20 mouse cellular contexts compared by ENCODE assay signal in genomic region chr4:142908782-142909181, GRCm38 (mm10).
DNase-seq lines count a peak whose midpoint lies in the region; ATAC-seq lines count a peak whose summit lies in the region.
"Had no signal": no experiment of that assay in that cellular context is flagged by ENCODE, and none has a peak within 500 bp of the region (broad histone marks: within the 10 kb centered on the region; RNA-seq: fewer than 3 reads in every experiment).

No protein-coding gene starts in this region.

- no peaks in the 10 kb centered on the region for H3K9me3 ChIP-seq in forebrain, embryonic 15.5 days
- no peaks in the 10 kb centered on the region for H3K9me3 ChIP-seq in forebrain, embryonic 11.5 days (ENCODE audit: control insufficient read depth, low read length)
- no peaks in the 10 kb centered on the region for H3K9me3 ChIP-seq in hindbrain, embryonic 14.5 days (ENCODE audit: control insufficient read depth, low read length)
- H3K9me3 ChIP-seq in hindbrain, embryonic 12.5 days (replicated peaks): no peaks in the 10 kb centered on the region
- H3K9me3 ChIP-seq in midbrain, embryonic 13.5 days: no peaks in the 10 kb centered on the region
- H3K9me3 ChIP-seq in midbrain, embryonic 14.5 days (ENCODE audit: control insufficient read depth, low read length): no peaks in the 10 kb centered on the region
- H3K9me3 ChIP-seq: embryonic facial prominence, embryonic 10.5 days; embryonic facial prominence, embryonic 13.5 days; forebrain, embryonic 13.5 days had no signal

- peaks cover 7% of the 10 kb centered on the region for H3K4me1 ChIP-seq in forebrain, embryonic 15.5 days
- peaks cover 3% of the 10 kb centered on the region; the same call in 1 of the 2 replicates for H3K4me1 ChIP-seq in forebrain, embryonic 11.5 days (replicated peaks; ENCODE audit: control insufficient read depth, insufficient read depth, low read length)
- H3K4me1 ChIP-seq in hindbrain, embryonic 14.5 days (replicated peaks; ENCODE audit: control insufficient read depth, insufficient read depth, low read length): peaks cover 10% of the 10 kb centered on the region
- peaks cover 10% of the 10 kb centered on the region for H3K4me1 ChIP-seq in hindbrain, embryonic 12.5 days
- peaks cover 12% of the 10 kb centered on the region for H3K4me1 ChIP-seq in midbrain, embryonic 13.5 days (replicated peaks)
- H3K4me1 ChIP-seq in midbrain, embryonic 14.5 days (ENCODE audit: control insufficient read depth, insufficient read depth, low read length): peaks cover 7% of the 10 kb centered on the region

- no peak overlapping the region for H3K4me2 ChIP-seq in forebrain, embryonic 15.5 days (replicated peaks)
- no peak overlapping the region for H3K4me2 ChIP-seq in forebrain, embryonic 11.5 days (ENCODE audit: low read depth, low read length, severe bottlenecking)
- no peak overlapping the region for H3K4me2 ChIP-seq in hindbrain, embryonic 14.5 days (replicated peaks)
- no peak overlapping the region for H3K4me2 ChIP-seq in hindbrain, embryonic 12.5 days (replicated peaks)
- no peak overlapping the region for H3K4me2 ChIP-seq in midbrain, embryonic 13.5 days (replicated peaks)
- H3K4me2 ChIP-seq in midbrain, embryonic 14.5 days (ENCODE audit: low read length): no peak overlapping the region

- H3K27ac ChIP-seq in forebrain, embryonic 15.5 days (replicated peaks): no peak overlapping the region
- H3K27ac ChIP-seq in forebrain, embryonic 11.5 days (ENCODE audit: low read depth, low read length): no peak overlapping the region
- 0 out of 2 replicates have a peak overlapping the region, but pooled peaks have one; percentile 3 for H3K27ac ChIP-seq in hindbrain, embryonic 14.5 days
- H3K27ac ChIP-seq in hindbrain, embryonic 12.5 days: no peak overlapping the region
- H3K27ac ChIP-seq in midbrain, embryonic 13.5 days: 0 out of 2 replicates have a peak overlapping the region, but pooled peaks have one; percentile 48
- no peak overlapping the region for H3K27ac ChIP-seq in midbrain, embryonic 14.5 days (replicated peaks; ENCODE audit: low read depth, low read length)
- H3K27ac ChIP-seq: gastrocnemius, adult 2 months had no signal

- 27% methylated on average over 6 of the region's 6 CpGs for WGBS in forebrain, embryonic 15.5 days
- 40% methylated on average over 6 of the region's 6 CpGs for WGBS in forebrain, embryonic 11.5 days
- WGBS in hindbrain, embryonic 14.5 days: 55% methylated on average over 6 of the region's 6 CpGs
- WGBS in hindbrain, embryonic 12.5 days: 71% methylated on average over 6 of the region's 6 CpGs
- 59% methylated on average over 6 of the region's 6 CpGs for WGBS in midbrain, embryonic 13.5 days
- 65% methylated on average over 6 of the region's 6 CpGs for WGBS in midbrain, embryonic 14.5 days

- peak; percentile 28; the same call in 1 of the 2 replicates for ATAC-seq in forebrain, embryonic 15.5 days (replicated peaks)
- no peak for ATAC-seq in forebrain, embryonic 11.5 days (replicated peaks; ENCODE audit: low FRiP score)
- ATAC-seq in hindbrain, embryonic 14.5 days (ENCODE audit: low FRiP score): no peak
- ATAC-seq in hindbrain, embryonic 12.5 days (ENCODE audit: low FRiP score): no peak
- no peak for ATAC-seq in midbrain, embryonic 13.5 days
- no peak for ATAC-seq in midbrain, embryonic 14.5 days (ENCODE audit: low FRiP score, low TSS enrichment)
- ATAC-seq: activated CD4-positive, CD25-positive, alpha-beta regulatory T cell, adult 4 months had no signal

- H3K36me3 ChIP-seq in forebrain, embryonic 15.5 days: no peaks in the 10 kb centered on the region
- no peaks in the 10 kb centered on the region for H3K36me3 ChIP-seq in forebrain, embryonic 11.5 days (ENCODE audit: control insufficient read depth, insufficient read depth, low read length)
- no peaks in the 10 kb centered on the region for H3K36me3 ChIP-seq in hindbrain, embryonic 14.5 days (replicated peaks; ENCODE audit: control insufficient read depth, insufficient read depth)
- no peaks in the 10 kb centered on the region for H3K36me3 ChIP-seq in hindbrain, embryonic 12.5 days
- no peaks in the 10 kb centered on the region for H3K36me3 ChIP-seq in midbrain, embryonic 13.5 days
- H3K36me3 ChIP-seq in midbrain, embryonic 14.5 days (ENCODE audit: control insufficient read depth, insufficient read depth, low read length): no peaks in the 10 kb centered on the region
- H3K36me3 ChIP-seq: embryonic facial prominence, embryonic 10.5 days; embryonic facial prominence, embryonic 13.5 days had no signal

- no peaks in the 10 kb centered on the region for H3K27me3 ChIP-seq in forebrain, embryonic 15.5 days
- no peaks in the 10 kb centered on the region for H3K27me3 ChIP-seq in forebrain, embryonic 11.5 days (ENCODE audit: control insufficient read depth, insufficient read depth, low read length)
- no peaks in the 10 kb centered on the region for H3K27me3 ChIP-seq in hindbrain, embryonic 14.5 days (ENCODE audit: control insufficient read depth, insufficient read depth, low read length)
- H3K27me3 ChIP-seq in hindbrain, embryonic 12.5 days: no peaks in the 10 kb centered on the region
- no peaks in the 10 kb centered on the region for H3K27me3 ChIP-seq in midbrain, embryonic 13.5 days
- H3K27me3 ChIP-seq in midbrain, embryonic 14.5 days (ENCODE audit: control insufficient read depth, insufficient read depth, low read length): no peaks in the 10 kb centered on the region
- H3K27me3 ChIP-seq: embryonic facial prominence, embryonic 13.5 days; forebrain, embryonic 13.5 days had no signal

- H3K4me3 ChIP-seq in forebrain, embryonic 15.5 days: no peak overlapping the region
- H3K4me3 ChIP-seq in forebrain, embryonic 11.5 days (ENCODE audit: low read depth, low read length): no peak overlapping the region
- H3K4me3 ChIP-seq in hindbrain, embryonic 14.5 days (replicated peaks; ENCODE audit: low read length): no peak overlapping the region
- H3K4me3 ChIP-seq in hindbrain, embryonic 12.5 days: no peak overlapping the region
- H3K4me3 ChIP-seq in midbrain, embryonic 13.5 days (replicated peaks): no peak overlapping the region
- H3K4me3 ChIP-seq in midbrain, embryonic 14.5 days (replicated peaks; ENCODE audit: low read depth, low read length): no peak overlapping the region
- H3K4me3 ChIP-seq: erythroblast, embryonic 14.5 days; gastrocnemius, adult 2 months had no signal

- DNase-seq in forebrain, embryonic 11.5 days (ENCODE audit: low spot score): no peak
- no peak for DNase-seq in hindbrain, embryonic 14.5 days (ENCODE audit: low spot score)
- no peak for DNase-seq in midbrain, embryonic 14.5 days
- DNase-seq in thymus, postnatal 36 days: no peak
- DNase-seq: adrenal gland, adult 8-10 months; adrenal gland, postnatal 25 days; cerebellum, adult 11-12 months; cerebellum, adult 8-10 months; cerebellum, postnatal 36 days; gastrocnemius, adult 2 months; gastrocnemius, postnatal 14 days; heart, adult 11 months had no signal

- H3K9ac ChIP-seq in forebrain, embryonic 15.5 days (replicated peaks): no peak overlapping the region
- no peak overlapping the region for H3K9ac ChIP-seq in forebrain, embryonic 11.5 days (ENCODE audit: low read length)
- no peak overlapping the region for H3K9ac ChIP-seq in hindbrain, embryonic 14.5 days
- H3K9ac ChIP-seq in hindbrain, embryonic 12.5 days: no peak overlapping the region
- H3K9ac ChIP-seq in midbrain, embryonic 13.5 days (replicated peaks): no peak overlapping the region
- no peak overlapping the region for H3K9ac ChIP-seq in midbrain, embryonic 14.5 days (replicated peaks; ENCODE audit: low read length)

Comparison
In these comparisons a context has a peak if more than half of its experiments do, and no peak if none do; other contexts are left out.
1. H3K27ac ChIP-seq: peak in hindbrain, embryonic 14.5 days (single experiment) and midbrain, embryonic 13.5 days (single experiment); none in forebrain, embryonic 15.5 days (single experiment), forebrain, embryonic 11.5 days (single experiment), hindbrain, embryonic 12.5 days (single experiment) and midbrain, embryonic 14.5 days (single experiment).